Mouse (Mus musculus) liver, adult 2 months (tissue): ENCODE measurements at regions not wholly inside any gene's neighbourhood (a gene's known extent, or its start where the extent isn't known, plus 50 kb on each side); places are given as distances from the start of the nearest gene placed in this dataset.

Source experiments
- CTCF ChIP-seq: fragments of 200-500 bp; IDR thresholded peaks from 2 replicates; pipeline ENCODE4 v1.5.1; 2011; ENCODE audit warnings: low read depth, low read length, control low read depth
- POLR2A ChIP-seq: fragments of 200-500 bp; IDR thresholded peaks from 2 replicates; pipeline ENCODE4 v1.6.1; 2011; ENCODE audit warnings: low read length, control low read depth; ENCODE audit not compliant: insufficient read depth; ENCODE audit errors: extremely low read depth

GRCm38 (mm10) chr1:184260722-184261384 is 226.8 kb upstream of the 1700056E22Rik start:
- no peak for TF ChIP-seq CTCF
- TF ChIP-seq POLR2A, result no peak
